Mouse (Mus musculus) Patski (cell line): ENCODE measurements around the gene Hist1h2bn. TPM values are rescaled to one million over a fixed set of nuclear protein-coding genes. Genes with fewer than 3 reads are reported as not detected.
"Not testable (repeated sequence)": the region's sequence is repeated elsewhere in the genome, so short reads cannot be mapped to it uniquely, and the experiment has no call there.

Experiments used
- ATAC-seq: fragments of 100-300 bp; one replicate; pipeline ENCODE4 v1.8.0; 2021
- CTCF ChIA-PET: fragments of 350-600 bp; sonication (Branson Sonifier 250); formaldehyde crosslinking; loops from one replicate; lab custom pipeline; 2022; ENCODE audit warnings: inconsistent platforms; lab: Charles Lee
- POLR2A ChIA-PET: fragments of 350-600 bp; sonication (Branson Sonifier 250); formaldehyde crosslinking; loops from one replicate; lab custom pipeline; 2022; ENCODE audit warnings: antibody characterized with exemption, inconsistent platforms; lab: Charles Lee
- DNase-seq: peaks from one replicate; pipeline ENCODE4 v3.0.0-alpha.2; 2011; ENCODE audit warnings: low read depth, low spot score
- H3K27me3 ChIP-seq: fragments of 371-371 bp; one replicate; pipeline ENCODE4 v1.5.1; 2021
- CTCF ChIP-seq: fragments of 100-300 bp; IDR thresholded peaks from one replicate; pipeline ENCODE4 v1.5.1; 2021
- in situ Hi-C: fragments of 300-500 bp; cut with MboI; formaldehyde crosslinking; loops from 3 replicates; pipeline ENCODE4 v1.11.1; 2018; ENCODE audit warnings: low pct_unique_long_range_greater_than_20kb, mixed read lengths
- polyA plus RNA-seq: library from polyadenylated mRNA; unstranded; gene quantifications from one replicate; pipeline ENCODE4 v1.2.3, GENCODE M21; 2021

The Hist1h2bn gene
- polyA plus RNA-seq = 4.9 TPM

DNA sequence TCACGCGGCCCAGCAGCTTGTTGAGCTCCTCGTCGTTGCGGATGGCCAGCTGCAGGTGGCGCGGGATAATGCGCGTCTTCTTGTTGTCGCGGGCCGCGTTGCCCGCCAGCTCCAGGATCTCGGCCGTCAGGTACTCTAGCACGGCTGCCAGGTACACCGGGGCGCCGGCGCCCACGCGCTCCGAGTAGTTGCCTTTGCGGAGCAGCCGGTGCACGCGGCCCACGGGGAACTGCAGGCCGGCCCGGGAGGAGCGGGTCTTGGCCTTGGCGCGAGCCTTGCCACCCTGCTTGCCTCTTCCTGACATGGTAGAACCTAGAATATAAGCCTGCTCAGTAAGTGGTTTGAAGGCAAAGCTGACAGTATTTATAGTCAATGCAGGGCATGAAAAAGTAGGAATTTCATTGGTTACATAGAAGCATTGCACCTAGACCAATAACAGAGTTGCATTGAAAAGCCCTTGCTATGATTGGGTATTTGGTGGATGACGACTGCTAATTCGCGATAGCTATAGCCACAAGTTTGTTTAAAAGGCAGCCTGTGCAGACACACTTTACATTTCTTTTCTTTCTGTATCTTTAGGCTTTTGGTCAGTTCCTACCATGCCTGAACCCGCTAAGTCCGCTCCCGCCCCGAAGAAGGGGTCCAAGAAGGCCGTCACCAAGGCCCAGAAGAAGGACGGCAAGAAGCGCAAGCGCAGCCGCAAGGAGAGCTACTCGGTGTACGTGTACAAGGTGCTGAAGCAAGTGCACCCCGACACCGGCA, at the start of gene Hist1h2bn, which contains the start of gene Hist1h2ak:
Gene Hist1h2bn (plus strand): TSS at position 600 of the 762 bp plus-strand sequence.
Gene Hist1h2ak (minus strand): TSS at position 304 of the 762 bp plus-strand sequence.
- in situ Hi-C loops, H3K27me3 ChIP-seq, CTCF ChIA-PET: not testable (repeated sequence)
- ATAC-seq (peak; percentile 97), DNase-seq (peak; percentile 87)
- TF ChIP-seq CTCF = peak; percentile 19
- POLR2A ChIA-PET = interaction anchor here (0.6 to 2.2 kb wide), 3 partner anchors 17 to 31 kb away, joined by 4 to 8 read pairs (median 4); partner anchors contain the start of gene Hist1h1b

DNA sequence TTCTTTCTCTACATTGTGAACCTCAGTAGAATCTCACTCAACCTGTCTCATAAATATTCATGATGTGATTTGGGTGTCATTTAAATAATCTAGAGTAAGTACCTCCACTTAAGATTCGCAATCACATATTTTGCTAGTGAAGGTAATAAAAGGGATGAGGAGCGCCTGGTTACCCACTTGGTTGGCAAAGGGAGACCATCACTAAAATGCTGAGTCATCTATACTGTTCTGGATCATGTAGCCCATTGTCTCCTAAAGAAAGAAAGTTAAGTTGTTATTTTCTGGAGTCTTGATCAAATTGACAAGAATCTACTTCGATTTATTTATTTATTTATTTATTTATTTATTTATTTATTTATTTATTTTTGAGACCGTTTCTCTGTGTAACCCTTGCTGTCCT, 47.3 kb upstream of the Hist1h2bn start:
- POLR2A ChIA-PET = no interaction called here
- CTCF ChIA-PET = no interaction called here

DNA sequence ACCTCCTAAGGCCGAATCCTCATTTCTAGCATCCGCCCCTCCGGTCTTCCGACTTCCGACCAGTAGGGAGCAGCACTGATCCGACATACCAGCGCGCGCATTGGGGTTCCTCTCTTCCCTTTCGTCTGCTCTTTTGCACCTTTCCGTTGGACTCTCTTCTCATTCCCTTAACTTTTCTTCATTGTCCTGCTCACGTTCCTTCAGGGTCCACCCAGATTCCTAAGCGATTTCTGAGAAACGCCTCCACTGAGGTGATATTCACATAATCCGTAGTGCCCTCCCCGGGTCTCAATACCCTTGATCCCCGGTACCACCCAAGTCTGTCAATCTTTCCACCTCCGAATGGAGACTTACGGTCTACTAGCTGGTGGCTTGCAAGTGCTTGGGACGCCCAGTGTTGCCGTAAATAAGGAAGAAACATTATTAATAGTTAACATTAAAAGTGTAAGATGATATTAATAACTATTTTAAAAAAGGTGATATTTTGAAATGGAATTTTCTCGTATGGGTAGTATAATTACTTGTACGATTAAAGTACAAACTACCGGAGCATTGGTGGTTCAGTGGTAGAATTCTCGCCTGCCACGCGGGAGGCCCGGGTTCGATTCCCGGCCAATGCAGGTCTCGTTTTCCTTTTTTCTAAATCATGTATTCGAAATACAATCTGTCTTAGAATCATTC, 43.8 kb upstream of the Hist1h2bn start:
- POLR2A ChIA-PET = no interaction called here
- ATAC-seq (peak; percentile 84), DNase-seq (peak; percentile 64)
- in situ Hi-C loops = loop anchor here (5.0 to 10.0 kb wide), 4 partner anchors 332 to 1825 kb away; partner anchors contain the start of genes Abt1, Hist1h2af, Hist1h2ag and Hist1h2bj
- peak; percentile 88 for TF ChIP-seq CTCF
- H3K27me3 ChIP-seq = peaks cover 10% of the 10 kb centered on the region
- CTCF ChIA-PET = interaction anchor here (1.0 kb wide), 1 partner anchor 15 kb away, joined by 3 read pairs; no protein-coding TSS in a partner anchor

More for the DNA sequence above, 47.3 kb upstream of the Hist1h2bn start:
- DNase-seq = no peak
- in situ Hi-C loops = no loop called here
- TF ChIP-seq CTCF = no peak
- ATAC-seq = no peak
- peaks cover 20% of the 10 kb centered on the region for H3K27me3 ChIP-seq

DNA sequence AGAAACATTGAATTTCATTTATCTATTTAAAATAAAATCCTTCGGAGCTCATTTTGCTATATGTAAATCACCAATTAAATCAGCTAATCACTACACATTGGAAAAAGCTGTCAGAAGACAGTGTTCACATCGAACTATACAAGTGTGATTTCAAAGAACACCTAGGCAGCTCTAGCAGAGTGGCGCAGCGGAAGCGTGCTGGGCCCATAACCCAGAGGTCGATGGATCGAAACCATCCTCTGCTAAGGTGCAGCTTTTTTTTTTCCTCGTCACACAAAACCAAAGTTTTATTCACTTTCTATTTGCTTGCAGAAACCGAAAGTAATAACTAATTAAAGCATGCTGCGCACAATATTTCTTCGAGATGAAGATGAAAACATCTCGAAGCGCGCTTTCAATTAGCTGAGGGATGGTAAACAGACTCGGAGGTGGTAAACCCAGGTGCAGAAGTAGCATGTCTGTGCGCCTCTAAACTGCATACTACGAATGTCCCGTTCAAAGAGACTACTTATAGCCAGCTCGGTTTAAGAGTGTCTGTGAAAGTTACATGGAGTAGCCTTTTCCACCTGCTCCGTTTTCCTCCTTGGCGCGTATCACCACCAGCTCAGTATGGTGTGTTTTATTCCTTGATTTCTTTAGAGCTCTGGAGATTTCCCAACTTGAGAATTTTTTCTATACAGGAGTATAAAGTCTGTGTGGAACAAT, 43.0 kb upstream of the Hist1h2bn start:
- peaks cover 6% of the 10 kb centered on the region for H3K27me3 ChIP-seq
- POLR2A ChIA-PET = interaction anchor here (0.5 to 0.7 kb wide), 3 partner anchors 537 to 1818 kb away, joined by 3 to 4 read pairs (median 4); no protein-coding TSS in a partner anchor
- peak; percentile 69 for ATAC-seq
- no peak for TF ChIP-seq CTCF
- in situ Hi-C loops = loop anchor here (5.0 to 10.0 kb wide), 4 partner anchors 331 to 1824 kb away; partner anchors contain the start of genes Abt1, Hist1h2af, Hist1h2ag and Hist1h2bj
- DNase-seq = no peak
- CTCF ChIA-PET = interaction anchor here (1.0 kb wide), 2 partner anchors 10 to 16 kb away, joined by 3 to 4 read pairs; no protein-coding TSS in a partner anchor

DNA sequence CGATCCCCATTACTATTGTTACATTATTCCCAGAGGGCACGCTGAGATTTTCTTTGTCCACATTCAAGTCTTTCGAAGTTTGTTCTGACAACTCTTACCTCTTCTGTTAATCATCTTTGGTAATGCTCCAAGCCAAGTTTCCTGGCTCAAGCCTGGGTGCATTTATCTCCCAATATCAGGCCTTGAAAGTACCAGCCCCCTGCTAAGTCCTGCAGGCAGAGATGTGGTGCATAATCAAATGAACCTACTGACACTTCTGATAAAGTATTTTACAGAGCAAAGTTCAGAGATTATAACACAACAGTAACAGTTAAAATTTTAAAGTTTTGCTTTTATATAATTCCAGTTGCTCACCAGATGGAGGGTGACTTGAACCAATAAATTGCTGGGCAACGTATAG, 42.2 kb upstream of the Hist1h2bn start:
- no peak for DNase-seq
- POLR2A ChIA-PET = interaction anchor here (0.7 kb wide), 1 partner anchor 537 kb away, joined by 4 read pairs; no protein-coding TSS in a partner anchor
- ATAC-seq = no peak

DNA sequence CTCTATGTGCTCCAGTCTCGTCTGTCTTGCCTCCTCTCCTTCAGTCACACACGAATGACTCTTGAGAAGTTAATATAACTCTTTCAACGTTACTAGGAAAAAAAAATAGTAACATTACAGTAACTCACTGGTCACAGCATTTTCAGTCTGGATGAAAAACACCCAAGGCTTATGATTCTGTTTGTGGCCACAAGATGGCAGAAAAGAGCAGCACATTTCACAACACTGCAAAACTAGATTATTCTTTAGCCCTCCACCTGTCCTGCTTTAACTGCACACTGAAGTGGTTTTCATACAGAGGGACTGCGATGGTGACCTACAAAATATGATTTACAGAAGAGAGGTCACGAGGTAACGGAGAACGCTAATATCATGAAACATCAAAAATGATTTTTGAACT, 39.2 kb upstream of the Hist1h2bn start:
- in situ Hi-C loops = loop anchor here (5.0 to 10.0 kb wide), 4 partner anchors 328 to 1820 kb away; partner anchors contain the start of genes Abt1, Hist1h2af, Hist1h2ag and Hist1h2bj
- ChIA-PET POLR2A (no interaction called here), CTCF (interaction anchor here (0.6 kb wide), 1 partner anchor 18 kb away, joined by 3 read pairs; no protein-coding TSS in a partner anchor)
- DNase-seq = no peak
- H3K27me3 ChIP-seq = no peaks in the 10 kb centered on the region
- peak; percentile 67 for TF ChIP-seq CTCF
- ATAC-seq = no peak

More for the DNA sequence above, 42.2 kb upstream of the Hist1h2bn start:
- no peaks in the 10 kb centered on the region for H3K27me3 ChIP-seq
- TF ChIP-seq CTCF = no peak
- in situ Hi-C loops = loop anchor here (5.0 to 10.0 kb wide), 4 partner anchors 331 to 1823 kb away; partner anchors contain the start of genes Abt1, Hist1h2af, Hist1h2ag and Hist1h2bj
- CTCF ChIA-PET = interaction anchor here (1.0 kb wide), 1 partner anchor 9 kb away, joined by 4 read pairs; no protein-coding TSS in a partner anchor

DNA sequence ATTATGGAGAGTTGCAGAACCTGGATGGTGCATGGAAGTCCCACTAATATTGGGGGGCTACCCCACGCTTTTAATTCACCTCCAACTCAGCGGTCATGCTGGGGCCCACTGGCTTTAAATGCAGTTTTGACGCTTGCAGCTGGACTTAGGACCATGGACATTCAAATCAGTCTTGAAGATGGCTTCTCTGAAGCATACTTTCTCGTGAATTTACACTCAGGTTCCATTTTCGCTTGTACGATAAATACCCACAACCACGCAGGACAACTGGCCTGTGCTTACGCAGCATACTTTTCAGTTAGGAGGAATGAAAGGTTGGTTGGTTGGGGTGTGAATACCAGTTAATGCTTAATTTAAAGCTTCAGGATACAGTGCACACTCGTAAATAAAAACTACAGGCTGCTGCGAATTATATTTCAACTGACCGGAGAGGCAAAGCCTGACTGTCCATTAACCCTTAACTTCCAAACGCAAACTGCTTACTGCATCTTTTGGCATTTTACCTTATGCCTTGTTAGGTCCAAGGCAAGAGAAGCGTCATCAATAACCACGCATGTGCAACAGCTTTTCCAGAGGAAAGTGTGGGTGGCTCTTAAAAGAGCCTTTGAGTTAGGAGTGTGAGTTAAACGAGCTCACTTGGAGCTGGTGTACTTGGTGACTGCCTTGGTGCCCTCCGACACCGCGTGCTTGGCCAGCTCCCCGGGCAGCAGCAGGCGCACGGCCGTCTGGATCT, 38.6 kb upstream of the Hist1h2bn start:
- no peak for ATAC-seq
- ChIA-PET POLR2A (no interaction called here), CTCF (interaction anchor here (0.6 kb wide), 1 partner anchor 18 kb away, joined by 3 read pairs; no protein-coding TSS in a partner anchor)
- in situ Hi-C loops = loop anchor here (10.0 kb wide), 3 partner anchors 550 to 1820 kb away; partner anchors contain the start of genes Abt1, Hist1h2af, Hist1h3g and Hist1h4h
- no peak for DNase-seq
- no peaks in the 10 kb centered on the region for H3K27me3 ChIP-seq
- no peak for TF ChIP-seq CTCF

DNA sequence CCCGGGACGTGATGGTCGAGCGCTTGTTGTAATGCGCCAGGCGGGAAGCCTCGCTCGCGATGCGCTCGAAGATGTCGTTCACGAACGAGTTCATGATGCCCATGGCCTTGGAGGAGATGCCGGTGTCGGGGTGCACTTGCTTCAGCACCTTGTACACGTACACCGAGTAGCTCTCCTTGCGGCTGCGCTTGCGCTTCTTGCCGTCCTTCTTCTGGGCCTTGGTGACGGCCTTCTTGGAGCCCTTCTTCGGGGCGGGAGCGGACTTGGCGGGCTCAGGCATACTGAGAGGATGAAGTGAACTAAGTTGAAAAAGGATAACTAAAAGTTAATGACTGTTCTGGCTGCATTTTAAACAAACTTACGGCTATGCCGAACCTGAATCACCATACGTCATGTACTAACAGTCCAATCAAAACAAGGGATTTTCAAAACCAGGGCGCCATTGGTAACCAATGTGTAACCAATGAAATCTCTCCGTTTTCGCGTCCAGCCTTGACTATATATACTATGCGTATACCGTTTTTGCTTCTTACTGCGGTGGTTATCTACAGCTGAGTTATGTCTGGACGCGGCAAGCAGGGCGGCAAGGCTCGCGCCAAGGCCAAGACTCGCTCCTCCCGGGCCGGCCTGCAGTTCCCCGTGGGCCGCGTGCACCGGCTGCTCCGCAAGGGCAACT, 37.9 kb upstream of the Hist1h2bn start, which contains the start of the genes Hist1h2bl and Hist1h2ai:
Gene Hist1h2bl (minus strand): TSS at position 280 of the 676 bp plus-strand sequence.
Gene Hist1h2ai (plus strand): TSS at position 559 of the 676 bp plus-strand sequence.
- in situ Hi-C loops = loop anchor here (10.0 kb wide), 3 partner anchors 551 to 1819 kb away; partner anchors contain the start of genes Abt1, Hist1h2af, Hist1h3g and Hist1h4h
- H3K27me3 ChIP-seq, POLR2A ChIA-PET, CTCF ChIA-PET: not testable (repeated sequence)
- ATAC-seq = peak; percentile 83
- DNase-seq = peak; percentile 84

DNA sequence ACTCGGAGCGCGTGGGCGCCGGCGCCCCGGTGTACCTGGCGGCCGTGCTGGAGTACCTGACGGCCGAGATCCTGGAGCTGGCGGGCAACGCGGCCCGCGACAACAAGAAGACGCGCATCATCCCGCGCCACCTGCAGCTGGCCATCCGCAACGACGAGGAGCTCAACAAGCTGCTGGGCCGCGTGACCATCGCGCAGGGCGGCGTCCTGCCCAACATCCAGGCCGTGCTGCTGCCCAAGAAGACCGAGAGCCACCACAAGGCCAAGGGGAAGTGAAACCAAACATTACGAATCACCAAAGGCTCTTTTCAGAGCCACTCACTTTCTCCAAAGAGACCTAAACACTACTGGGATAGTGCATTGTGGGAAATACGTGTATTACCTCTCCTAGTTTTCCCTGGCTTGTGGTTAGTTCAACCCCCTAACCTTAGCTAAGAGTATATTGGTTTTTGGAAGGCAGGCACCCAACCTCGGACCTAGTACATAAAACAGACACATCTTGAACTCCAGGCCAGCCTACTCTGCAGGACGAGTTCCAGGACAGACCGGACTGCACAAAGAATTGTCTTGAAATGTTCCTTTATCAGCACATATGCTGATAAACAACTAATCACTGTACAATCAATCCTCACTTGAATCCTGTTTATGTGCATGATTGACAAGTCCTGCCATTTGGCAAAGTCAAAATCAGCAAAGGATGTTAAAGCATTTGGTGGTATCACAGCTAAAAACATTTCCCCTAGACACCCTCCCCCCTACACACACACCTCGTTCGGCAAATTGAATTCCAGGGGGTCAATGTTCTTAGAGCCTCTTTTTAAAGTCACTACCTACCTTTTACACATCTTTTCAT, 37.2 kb upstream of the Hist1h2bn start:
- POLR2A ChIA-PET, ATAC-seq, H3K27me3 ChIP-seq, CTCF ChIA-PET, DNase-seq: not testable (repeated sequence)
- in situ Hi-C loops = loop anchor here (10.0 kb wide), 3 partner anchors 552 to 1818 kb away; partner anchors contain the start of genes Abt1, Hist1h2af, Hist1h3g and Hist1h4h

DNA sequence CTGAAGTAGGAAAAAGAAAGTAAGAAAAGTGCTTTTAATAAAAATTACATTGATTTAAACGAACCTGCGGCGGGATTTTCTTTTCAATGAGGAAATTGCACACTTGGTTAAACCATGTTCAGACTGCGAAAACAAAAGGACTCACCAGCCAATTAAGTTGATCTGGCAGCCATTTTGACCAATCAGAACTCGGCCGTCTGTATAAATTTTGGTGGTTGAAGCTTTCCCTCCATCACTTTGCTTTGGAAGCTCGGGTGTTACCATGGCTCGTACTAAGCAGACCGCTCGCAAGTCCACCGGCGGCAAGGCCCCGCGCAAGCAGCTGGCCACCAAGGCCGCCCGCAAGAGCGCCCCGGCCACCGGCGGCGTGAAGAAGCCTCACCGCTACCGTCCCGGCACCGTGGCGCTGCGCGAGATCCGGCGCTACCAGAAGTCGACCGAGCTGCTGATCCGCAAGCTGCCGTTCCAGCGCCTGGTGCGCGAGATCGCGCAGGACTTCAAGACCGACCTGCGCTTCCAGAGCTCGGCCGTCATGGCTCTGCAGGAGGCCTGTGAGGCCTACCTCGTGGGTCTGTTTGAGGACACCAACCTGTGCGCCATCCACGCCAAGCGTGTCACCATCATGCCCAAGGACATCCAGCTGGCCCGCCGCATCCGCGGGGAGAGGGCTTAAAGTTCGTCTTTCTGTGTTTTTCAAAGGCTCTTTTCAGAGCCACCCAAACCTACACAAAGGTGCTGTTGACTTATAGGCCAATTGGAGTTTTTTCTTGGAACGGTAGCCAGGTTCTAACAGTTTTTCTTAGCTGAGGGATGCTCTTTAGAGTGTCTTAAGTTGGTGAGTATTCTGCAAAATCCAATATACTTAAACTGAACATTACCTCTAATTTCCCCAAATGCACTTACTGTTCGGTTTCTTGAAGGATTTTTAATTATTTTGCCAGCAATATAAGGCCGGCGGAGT, 36.2 kb upstream of the Hist1h2bn start, which contains the start of gene Hist1h3h:
Gene Hist1h3h (plus strand): TSS at position 263 of the 961 bp plus-strand sequence.
- peak; percentile 23 for ATAC-seq

More for the DNA sequence above, 36.2 kb upstream of the Hist1h2bn start, which contains the start of gene Hist1h3h:
- not testable (repeated sequence) for H3K27me3 ChIP-seq
- in situ Hi-C loops = loop anchor here (10.0 kb wide), 3 partner anchors 553 to 1817 kb away; partner anchors contain the start of genes Abt1, Hist1h2af, Hist1h3g and Hist1h4h
- peak; percentile 94 for DNase-seq
- CTCF ChIA-PET = interaction anchor here (1.7 kb wide), 1 partner anchor 16 kb away, joined by 4 read pairs; no protein-coding TSS in a partner anchor
- POLR2A ChIA-PET = interaction anchor here (1.1 to 1.2 kb wide), 2 partner anchors 16 to 19 kb away, joined by 3 read pairs; no protein-coding TSS in a partner anchor
